Mouse (Mus musculus): ENCODE results near the gene Gnl3.

DNA sequence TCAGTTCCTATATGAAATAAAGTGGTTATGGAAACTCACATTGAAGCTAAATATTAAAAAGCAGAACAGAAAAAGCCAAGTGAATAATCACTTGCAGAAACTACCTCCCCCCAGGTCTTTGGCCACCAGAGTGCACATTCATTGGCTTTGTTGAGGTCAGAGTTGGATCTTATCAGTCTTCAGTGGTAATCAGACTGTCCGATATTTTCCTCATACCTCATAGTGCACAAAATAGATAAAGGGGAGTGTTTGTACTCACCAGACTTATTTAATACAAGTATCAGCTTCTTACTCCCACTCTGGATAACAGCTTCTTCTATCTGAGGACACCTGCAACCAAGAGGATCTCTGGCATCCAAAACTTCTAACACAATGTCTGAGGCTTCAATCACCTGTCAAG is 2.9 kb downstream of the Gnl3 start:
- no peak for TF ChIP-seq CTCF (IDR thresholded peaks at IDR 0.05; ENCODE audit: low read depth)
- 0 out of 2 replicates have a peak, but pooled peaks have one; percentile 14 for TF ChIP-seq EP300 (IDR thresholded peaks at IDR 0.05; ENCODE audit: low read depth)

Measured in liver, postnatal 0 days (tissue).